Mouse (Mus musculus): ENCODE measurements around the gene Avpi1.

GRCm38 (mm10) chr19:42086166-42086565 is 42.7 kb downstream of the Avpi1 start, which contains the start of gene Morn4:
- TF ChIP-seq CTCF (IDR thresholded peaks at IDR 0.05; ENCODE audit: borderline replicate concordance, insufficient read depth, low read depth, low read length) (no peak), POLR2A (IDR thresholded peaks at IDR 0.05; ENCODE audit: borderline replicate concordance, insufficient read depth, low read length) (peak; percentile 83)

Data from cerebellum, adult 2 months (tissue).